Mouse (Mus musculus): ENCODE results near the gene Ddx11.

Ddx11 gene

GRCm38 (mm10) chr17:66123066-66123815 lies at the start of gene Ddx11:
TSS of gene Ddx11 (plus strand) at chr17:66123520.
- DNase-seq: peak; percentile 90

GRCm38 (mm10) chr17:66073971-66074370 lies 49.3 kb upstream of the Ddx11 start:
- no peak for DNase-seq

GRCm38 (mm10) chr17:66075827-66076173 lies 47.5 kb upstream of the Ddx11 start:
- DNase-seq: no peak

GRCm38 (mm10) chr17:66076174-66076927 lies 47.0 kb upstream of the Ddx11 start:
- peak; percentile 68 for DNase-seq

- DNase-seq: peak; percentile 97
Measured at GRCm38 (mm10) chr17:66076934-66077333, 46.4 kb upstream of the Ddx11 start, which contains the start of gene Ankrd12. TSS of gene Ankrd12 (minus strand) at chr17:66077089.

GRCm38 (mm10) chr17:66077437-66077850 lies 45.9 kb upstream of the Ddx11 start:
- DNase-seq: no peak

- no peak for DNase-seq
Measured at GRCm38 (mm10) chr17:66084486-66084885, 38.8 kb upstream of the Ddx11 start.

GRCm38 (mm10) chr17:66085038-66085437 lies 38.3 kb upstream of the Ddx11 start:
- DNase-seq: no peak

GRCm38 (mm10) chr17:66090251-66090650 lies 33.1 kb upstream of the Ddx11 start:
- no peak for DNase-seq

- no peak for DNase-seq
Measured at GRCm38 (mm10) chr17:66091392-66091791, 31.9 kb upstream of the Ddx11 start.

GRCm38 (mm10) chr17:66092065-66092464 lies 31.3 kb upstream of the Ddx11 start:
- no peak for DNase-seq

- DNase-seq: no peak
Measured at GRCm38 (mm10) chr17:66092664-66093063, 30.7 kb upstream of the Ddx11 start.

- DNase-seq: no peak
Measured at GRCm38 (mm10) chr17:66100566-66101379, 22.5 kb upstream of the Ddx11 start.

GRCm38 (mm10) chr17:66101380-66102330 lies 21.7 kb upstream of the Ddx11 start, which contains the start of gene Ndufv2:
TSS of gene Ndufv2 (minus strand) at chr17:66101559.
- peak; percentile 92 for DNase-seq

- no peak for DNase-seq
Measured at GRCm38 (mm10) chr17:66104076-66104475, 19.2 kb upstream of the Ddx11 start.

- DNase-seq: peak; percentile 18
Measured at GRCm38 (mm10) chr17:66106601-66107267, 16.6 kb upstream of the Ddx11 start.

- no peak for DNase-seq
Measured at GRCm38 (mm10) chr17:66107466-66107865, 15.9 kb upstream of the Ddx11 start.

- no peak for DNase-seq
Measured at GRCm38 (mm10) chr17:66108198-66108597, 15.1 kb upstream of the Ddx11 start.

- no peak for DNase-seq
Measured at GRCm38 (mm10) chr17:66110746-66111145, 12.6 kb upstream of the Ddx11 start.

- peak; percentile 86 for DNase-seq
Measured at GRCm38 (mm10) chr17:66111402-66111959, 11.8 kb upstream of the Ddx11 start, which contains the start of gene Washc1. TSS of gene Washc1 (plus strand) at chr17:66111545.

GRCm38 (mm10) chr17:66112166-66112565 lies 11.2 kb upstream of the Ddx11 start:
- DNase-seq: no peak

All from right cerebral cortex, postnatal 25 days (tissue).